ENCODE assay signal across 12 mouse cellular contexts in genomic region chr4:155069191-155069590, GRCm38 (mm10). TPM values are rescaled to one million over a fixed set of nuclear protein-coding genes. Genes with fewer than 3 reads are reported as not detected.
DNase-seq lines count a peak whose midpoint lies in the region; ATAC-seq and TF ChIP-seq lines count a peak whose summit lies in the region.
"Had no signal": no experiment of that assay in that cellular context is flagged by ENCODE, and none has a peak within 500 bp of the region (broad histone marks: within the 10 kb centered on the region; RNA-seq: fewer than 3 reads in every experiment).

No protein-coding gene starts in this region.

- H3K4me3 ChIP-seq in forebrain, embryonic 13.5 days: no peak overlapping the region
- no peak overlapping the region for H3K4me3 ChIP-seq in forebrain, embryonic 14.5 days (ENCODE audit: low read depth, low read length)
- H3K4me3 ChIP-seq in ES-Bruce4 (ENCODE audit: low read depth, low read length): no peak overlapping the region
- H3K4me3 ChIP-seq: neural tube, embryonic 13.5 days had no signal

- DNase-seq in forebrain, embryonic 14.5 days (ENCODE audit: low spot score): no peak
- peak; percentile 36 to 50 for DNase-seq in left cerebral cortex, postnatal 25 days (ENCODE audit: low spot score in 2 of 2)
- DNase-seq in left cerebral cortex, adult 11 months (ENCODE audit: low spot score): no peak
- peak; percentile 78 for DNase-seq in cerebellum, adult 9-11 months
- DNase-seq in right cerebral cortex, postnatal 14 days: no peak

- H3K4me2 ChIP-seq in forebrain, embryonic 13.5 days: no peak overlapping the region
- H3K4me2 ChIP-seq in forebrain, embryonic 14.5 days (ENCODE audit: low read length): no peak overlapping the region
- H3K4me2 ChIP-seq: limb, embryonic 13.5 days; neural tube, embryonic 13.5 days had no signal

- intact Hi-C loops in left cerebral cortex, postnatal 25 days (cut with DNase I): no loop called here

- TF ChIP-seq EP300 in ES-Bruce4 (IDR thresholded peaks at IDR 0.05; ENCODE audit: insufficient read depth, low read depth, low read length): no peak

- peaks cover 59% of the 10 kb centered on the region for H3K36me3 ChIP-seq in forebrain, embryonic 13.5 days (ENCODE audit: poor library complexity, severe bottlenecking)
- H3K36me3 ChIP-seq in forebrain, embryonic 14.5 days (ENCODE audit: control insufficient read depth, insufficient read depth, low read length): peaks cover 61% of the 10 kb centered on the region
- peaks cover 35% of the 10 kb centered on the region for H3K36me3 ChIP-seq in ES-Bruce4 (ENCODE audit: control insufficient read depth, insufficient read depth, low read length, poor library complexity, severe bottlenecking)

- TF ChIP-seq POLR2A in ES-Bruce4 (IDR thresholded peaks at IDR 0.05; ENCODE audit: insufficient read depth, low read length): no peak

- no peak overlapping the region for H3K27ac ChIP-seq in forebrain, embryonic 13.5 days
- H3K27ac ChIP-seq in forebrain, embryonic 14.5 days (ENCODE audit: low read depth, low read length): no peak overlapping the region
- H3K27ac ChIP-seq in ES-Bruce4 (ENCODE audit: insufficient read depth, low read length): no peak overlapping the region
- H3K27ac ChIP-seq: limb, embryonic 13.5 days; neural tube, embryonic 13.5 days had no signal

- peak; percentile 74 for TF ChIP-seq CTCF in ES-Bruce4 (IDR thresholded peaks at IDR 0.05; ENCODE audit: low read depth, low read length)

- 78% methylated on average over 6 of the region's 6 CpGs for WGBS in forebrain, embryonic 13.5 days
- 84% methylated on average over 6 of the region's 6 CpGs for WGBS in forebrain, embryonic 14.5 days

- peaks cover 20% of the 10 kb centered on the region for H3K4me1 ChIP-seq in forebrain, embryonic 13.5 days
- H3K4me1 ChIP-seq in forebrain, embryonic 14.5 days (ENCODE audit: control insufficient read depth, insufficient read depth, low read length): peaks cover 10% of the 10 kb centered on the region
- no peaks in the 10 kb centered on the region for H3K4me1 ChIP-seq in ES-Bruce4 (ENCODE audit: control insufficient read depth, insufficient read depth, low read length)

- ATAC-seq in forebrain, embryonic 13.5 days: no peak
- ATAC-seq in forebrain, embryonic 14.5 days: no peak
- ATAC-seq in activated CD4-positive, CD25-positive, alpha-beta regulatory T cell, adult 4 months: no peak
- ATAC-seq: forebrain, embryonic 16.5 days had no signal

- 0 out of 2 replicates have a peak overlapping the region, but pooled peaks have one; percentile 34 for H3K9ac ChIP-seq in forebrain, embryonic 13.5 days
- H3K9ac ChIP-seq in forebrain, embryonic 14.5 days (ENCODE audit: low read length): no peak overlapping the region
- H3K9ac ChIP-seq in ES-Bruce4 (ENCODE audit: low read depth, poor library complexity, severe bottlenecking): no peak overlapping the region
- H3K9ac ChIP-seq: neural tube, embryonic 13.5 days had no signal

- no peaks in the 10 kb centered on the region for H3K27me3 ChIP-seq in forebrain, embryonic 13.5 days
- no peaks in the 10 kb centered on the region for H3K27me3 ChIP-seq in forebrain, embryonic 14.5 days (replicated peaks; ENCODE audit: control insufficient read depth, insufficient read depth, low read length)
- no peaks in the 10 kb centered on the region for H3K27me3 ChIP-seq in ES-Bruce4 (ENCODE audit: control insufficient read depth, insufficient read depth, low read length, poor library complexity, severe bottlenecking)
- H3K27me3 ChIP-seq: limb, embryonic 13.5 days; neural tube, embryonic 13.5 days had no signal

- H3K9me3 ChIP-seq in forebrain, embryonic 13.5 days (replicated peaks): no peaks in the 10 kb centered on the region
- H3K9me3 ChIP-seq in forebrain, embryonic 14.5 days (replicated peaks; ENCODE audit: control insufficient read depth, low read length): no peaks in the 10 kb centered on the region
- no peaks in the 10 kb centered on the region for H3K9me3 ChIP-seq in ES-Bruce4 (replicated peaks; ENCODE audit: control insufficient read depth, insufficient read depth, low read length, poor library complexity, severe bottlenecking)
- H3K9me3 ChIP-seq: limb, embryonic 13.5 days; neural tube, embryonic 13.5 days had no signal

RNA-seq across cellular contexts. Expression of gene Pex10, which starts 2.4 kb away (rescaled TPM):
- polyA plus RNA-seq in forebrain, embryonic 13.5 days (2015; fragmentation: Nextera tagmentation; extraction: Ambion mirVana): 18.5 and 22.8 TPM in 2 replicates
- polyA plus RNA-seq in forebrain, embryonic 14.5 days (2014; fragmentation: Nextera tagmentation; extraction: Ambion mirVana): 4.2 and 4.9 TPM in 2 replicates
- 10 to 100 TPM; 18.7 to 20.2 TPM for total RNA-seq in left cerebral cortex, postnatal 25 days (2021)
- 15.4 and 17.7 TPM in 2 replicates for polyA plus RNA-seq in ES-Bruce4 (2011; ENCODE audit: insufficient read depth, insufficient read length, low read depth, missing spikeins)
- 1 to 10 TPM; 5.6 to 8.6 TPM for polyA plus RNA-seq in activated CD4-positive, CD25-positive, alpha-beta regulatory T cell, adult 4 months (2017; shearing (Covaris generic))

RNA-seq across cellular contexts. Expression of gene Plch2, which starts 12.6 kb away (rescaled TPM):
- polyA plus RNA-seq in forebrain, embryonic 13.5 days (2015; fragmentation: Nextera tagmentation; extraction: Ambion mirVana): 5.9 and 6.3 TPM in 2 replicates
- polyA plus RNA-seq in forebrain, embryonic 14.5 days (2014; fragmentation: Nextera tagmentation; extraction: Ambion mirVana): 6.2 and 7.4 TPM in 2 replicates
- total RNA-seq in left cerebral cortex, postnatal 25 days (2021): 10 to 100 TPM; 76.2 to 81.5 TPM
- polyA plus RNA-seq in ES-Bruce4 (2011; ENCODE audit: insufficient read depth, insufficient read length, low read depth, missing spikeins): 2.6 and 4.2 TPM in 2 replicates
- not detected for polyA plus RNA-seq in activated CD4-positive, CD25-positive, alpha-beta regulatory T cell, adult 4 months (2017; shearing (Covaris generic))
- total RNA-seq: hematopoietic stem cell, adult 5-6 weeks had no signal

RNA-seq across cellular contexts. Expression of gene Rer1, which starts 17.0 kb away (rescaled TPM):
- polyA plus RNA-seq in forebrain, embryonic 13.5 days (2015; fragmentation: Nextera tagmentation; extraction: Ambion mirVana): 125 and 130 TPM in 2 replicates
- polyA plus RNA-seq in forebrain, embryonic 14.5 days (2014; fragmentation: Nextera tagmentation; extraction: Ambion mirVana): 161 and 163 TPM in 2 replicates
- 10 to 100 TPM; 60.9 to 69.4 TPM for total RNA-seq in left cerebral cortex, postnatal 25 days (2021)
- polyA plus RNA-seq in ES-Bruce4 (2011; ENCODE audit: insufficient read depth, insufficient read length, low read depth, missing spikeins): 74.9 and 82.5 TPM in 2 replicates
- 100 to 1,000 TPM; 109 to 129 TPM for polyA plus RNA-seq in activated CD4-positive, CD25-positive, alpha-beta regulatory T cell, adult 4 months (2017; shearing (Covaris generic))

RNA-seq across cellular contexts. Expression of gene Morn1, which starts 17.2 kb away (rescaled TPM):
- 7.4 and 9.4 TPM in 2 replicates for polyA plus RNA-seq in forebrain, embryonic 13.5 days (2015; fragmentation: Nextera tagmentation; extraction: Ambion mirVana)
- 7.1 and 10.6 TPM in 2 replicates for polyA plus RNA-seq in forebrain, embryonic 14.5 days (2014; fragmentation: Nextera tagmentation; extraction: Ambion mirVana)
- total RNA-seq in left cerebral cortex, postnatal 25 days (2021): 1 to 10 TPM; 8.6 to 9.7 TPM
- polyA plus RNA-seq in ES-Bruce4 (2011; ENCODE audit: insufficient read depth, insufficient read length, low read depth, missing spikeins): 11.6 and 13.0 TPM in 2 replicates
- polyA plus RNA-seq in activated CD4-positive, CD25-positive, alpha-beta regulatory T cell, adult 4 months (2017; shearing (Covaris generic)): 1 to 10 TPM; 1.2 to 1.6 TPM

Comparison
In these comparisons a context has a peak if more than half of its experiments do, and no peak if none do; other contexts are left out.
1. DNase-seq: peak in left cerebral cortex, postnatal 25 days (2 of 2) and cerebellum, adult 9-11 months (single experiment); none in forebrain, embryonic 14.5 days (single experiment), left cerebral cortex, adult 11 months (single experiment) and right cerebral cortex, postnatal 14 days (single experiment).